20 mouse cellular contexts compared by ENCODE assay signal in the genomic region with DNA sequence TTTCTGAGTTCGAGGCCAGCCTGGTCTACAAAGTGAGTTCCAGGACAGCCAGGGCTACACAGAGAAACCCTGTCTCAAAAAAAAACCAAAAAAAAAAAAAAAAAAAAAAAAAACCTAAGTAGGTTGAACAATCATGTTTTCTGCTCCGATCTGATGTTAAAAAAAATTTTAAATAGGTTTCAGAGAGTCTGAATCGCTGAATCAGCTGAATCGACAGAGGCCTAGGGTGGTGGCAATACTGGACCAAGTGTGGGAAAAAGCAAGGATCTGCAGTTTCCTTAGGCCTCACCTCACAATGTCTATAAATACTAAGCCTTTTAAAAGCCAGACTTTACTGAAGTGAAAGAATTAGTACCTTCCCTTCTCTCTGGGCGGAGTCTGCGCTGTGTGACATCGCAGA. TPM values are rescaled to one million over a fixed set of nuclear protein-coding genes. Genes with fewer than 3 reads are reported as not detected.
A peak's percentile ranks its signal among the peaks of the same experiment; 100 is the strongest.
DNase-seq lines count a peak whose midpoint lies in the region; ATAC-seq and TF ChIP-seq lines count a peak whose summit lies in the region.
"Had no signal": no experiment of that assay in that cellular context is flagged by ENCODE, and none has a peak within 500 bp of the region (broad histone marks: within the 10 kb centered on the region; RNA-seq: fewer than 3 reads in every experiment).

No protein-coding gene starts in this region.

- no peak overlapping the region for H3K27ac ChIP-seq in hindbrain, postnatal 0 days
- no peak overlapping the region for H3K27ac ChIP-seq in hindbrain, embryonic 10.5 days
- H3K27ac ChIP-seq in midbrain, postnatal 0 days (ENCODE audit: low read depth, low read length) = no peak overlapping the region
- H3K27ac ChIP-seq in midbrain, embryonic 13.5 days = no peak overlapping the region
- no peak overlapping the region for H3K27ac ChIP-seq in limb, embryonic 13.5 days
- H3K27ac ChIP-seq: embryonic facial prominence, embryonic 15.5 days; forebrain, embryonic 12.5 days; heart, adult 2 months; neural tube, embryonic 12.5 days had no signal

- H3K4me3 ChIP-seq in hindbrain, postnatal 0 days (ENCODE audit: low read length) = no peak overlapping the region
- no peak overlapping the region for H3K4me3 ChIP-seq in hindbrain, embryonic 10.5 days
- peak overlapping the region; percentile 92; the same call in 1 of the 2 replicates for H3K4me3 ChIP-seq in midbrain, postnatal 0 days (ENCODE audit: low read depth, low read length)
- H3K4me3 ChIP-seq in midbrain, embryonic 13.5 days (replicated peaks) = no peak overlapping the region
- peak overlapping the region; percentile 90; the same call in 1 of the 2 replicates for H3K4me3 ChIP-seq in limb, embryonic 13.5 days
- H3K4me3 ChIP-seq: forebrain, embryonic 12.5 days; heart, adult 2 months; neural tube, embryonic 12.5 days had no signal

- intact Hi-C loops in heart, postnatal 14 days (cut with DNase I) = no loop called here

- no peaks in the 10 kb centered on the region for H3K36me3 ChIP-seq in hindbrain, postnatal 0 days (ENCODE audit: insufficient read depth, low read length)
- peaks cover 3% of the 10 kb centered on the region; the same call in 1 of the 2 replicates for H3K36me3 ChIP-seq in hindbrain, embryonic 10.5 days
- H3K36me3 ChIP-seq in midbrain, postnatal 0 days (ENCODE audit: insufficient read depth, low read length) = no peaks in the 10 kb centered on the region
- H3K36me3 ChIP-seq in midbrain, embryonic 13.5 days = no peaks in the 10 kb centered on the region
- no peaks in the 10 kb centered on the region for H3K36me3 ChIP-seq in limb, embryonic 13.5 days
- H3K36me3 ChIP-seq: embryonic facial prominence, embryonic 15.5 days; forebrain, embryonic 12.5 days; neural tube, embryonic 12.5 days had no signal

- 97% methylated on average over 6 of the region's 7 CpGs for WGBS in hindbrain, postnatal 0 days
- 98% methylated on average over 7 of the region's 7 CpGs for WGBS in hindbrain, embryonic 10.5 days
- 95% methylated on average over 6 of the region's 7 CpGs for WGBS in midbrain, postnatal 0 days
- 97% methylated on average over 7 of the region's 7 CpGs for WGBS in midbrain, embryonic 13.5 days
- WGBS in limb, embryonic 13.5 days = 90% methylated on average over 7 of the region's 7 CpGs

- peaks cover 5% of the 10 kb centered on the region for H3K4me1 ChIP-seq in hindbrain, postnatal 0 days (ENCODE audit: insufficient read depth, low read length)
- peaks cover 30% of the 10 kb centered on the region for H3K4me1 ChIP-seq in hindbrain, embryonic 10.5 days (replicated peaks)
- peaks cover 3% of the 10 kb centered on the region; the same call in 1 of the 2 replicates for H3K4me1 ChIP-seq in midbrain, postnatal 0 days (ENCODE audit: insufficient read depth, low read length)
- H3K4me1 ChIP-seq in midbrain, embryonic 13.5 days (replicated peaks) = peaks cover 21% of the 10 kb centered on the region
- H3K4me1 ChIP-seq in limb, embryonic 13.5 days = peaks cover 19% of the 10 kb centered on the region

- ATAC-seq in hindbrain, postnatal 0 days = no peak
- no peak for ATAC-seq in midbrain, postnatal 0 days (ENCODE audit: low FRiP score)
- no peak for ATAC-seq in midbrain, embryonic 13.5 days
- ATAC-seq in limb, embryonic 13.5 days (ENCODE audit: low FRiP score, low read depth) = no peak

- no peak for TF ChIP-seq CTCF in hindbrain, postnatal 0 days (IDR thresholded peaks at IDR 0.05; ENCODE audit: low read depth)
- no peak for TF ChIP-seq CTCF in midbrain, postnatal 0 days (IDR thresholded peaks at IDR 0.05)

- H3K9ac ChIP-seq in hindbrain, postnatal 0 days (replicated peaks; ENCODE audit: low read length) = no peak overlapping the region
- H3K9ac ChIP-seq in midbrain, postnatal 0 days (replicated peaks; ENCODE audit: low read length, poor library complexity, severe bottlenecking) = no peak overlapping the region
- no peak overlapping the region for H3K9ac ChIP-seq in midbrain, embryonic 13.5 days (replicated peaks)
- no peak overlapping the region for H3K9ac ChIP-seq in limb, embryonic 13.5 days
- H3K9ac ChIP-seq: embryonic facial prominence, embryonic 15.5 days; forebrain, embryonic 12.5 days; neural tube, embryonic 12.5 days had no signal

- no peak for DNase-seq in hindbrain, postnatal 0 days (ENCODE audit: low spot score)
- DNase-seq in hindbrain, embryonic 10.5 days (ENCODE audit: low spot score) = no peak
- no peak for DNase-seq in midbrain, postnatal 0 days (ENCODE audit: low spot score)
- no peak for DNase-seq in heart, postnatal 14 days
- DNase-seq in right cerebral cortex, postnatal 14 days = no peak
- DNase-seq: adrenal gland, postnatal 36 days; B cell, adult 2 months; cerebellum, adult 2 months; gastrocnemius, postnatal 10 days; heart, adult 2 months; kidney, adult 18-20 months; kidney, postnatal 36 days; layer of hippocampus, adult 9-11 months; right cerebral cortex, postnatal 25 days; thymus, postnatal 4 days had no signal

- no peaks in the 10 kb centered on the region for H3K9me3 ChIP-seq in hindbrain, postnatal 0 days (ENCODE audit: low read length)
- 0 out of 2 replicates have a peak, but pooled peaks cover 4% of the 10 kb centered on the region for H3K9me3 ChIP-seq in hindbrain, embryonic 10.5 days
- H3K9me3 ChIP-seq in midbrain, postnatal 0 days (ENCODE audit: low read length) = no peaks in the 10 kb centered on the region
- peaks cover 3% of the 10 kb centered on the region; the same call in 1 of the 2 replicates for H3K9me3 ChIP-seq in midbrain, embryonic 13.5 days
- peaks cover 5% of the 10 kb centered on the region; the same call in 1 of the 2 replicates for H3K9me3 ChIP-seq in limb, embryonic 13.5 days
- H3K9me3 ChIP-seq: embryonic facial prominence, embryonic 15.5 days; neural tube, embryonic 12.5 days had no signal

- no peaks in the 10 kb centered on the region for H3K27me3 ChIP-seq in hindbrain, postnatal 0 days (ENCODE audit: insufficient read depth, low read length)
- H3K27me3 ChIP-seq in hindbrain, embryonic 10.5 days (ENCODE audit: insufficient read depth, poor library complexity, severe bottlenecking) = no peaks in the 10 kb centered on the region
- H3K27me3 ChIP-seq in midbrain, postnatal 0 days (ENCODE audit: insufficient read depth, low read length) = no peaks in the 10 kb centered on the region
- H3K27me3 ChIP-seq in midbrain, embryonic 13.5 days = no peaks in the 10 kb centered on the region
- H3K27me3 ChIP-seq in limb, embryonic 13.5 days = no peaks in the 10 kb centered on the region
- H3K27me3 ChIP-seq: embryonic facial prominence, embryonic 15.5 days; forebrain, embryonic 12.5 days; neural tube, embryonic 12.5 days had no signal

- H3K4me2 ChIP-seq in hindbrain, postnatal 0 days (ENCODE audit: low read depth, low read length) = peak overlapping the region; percentile 76; the same call in 1 of the 2 replicates
- no peak overlapping the region for H3K4me2 ChIP-seq in midbrain, postnatal 0 days (ENCODE audit: low read depth, low read length, poor library complexity, severe bottlenecking)
- no peak overlapping the region for H3K4me2 ChIP-seq in midbrain, embryonic 13.5 days (replicated peaks)
- peak overlapping the region; percentile 93 for H3K4me2 ChIP-seq in limb, embryonic 13.5 days (replicated peaks)
- H3K4me2 ChIP-seq: forebrain, embryonic 12.5 days; neural tube, embryonic 12.5 days had no signal

RNA-seq across cellular contexts. Expression of a gene that starts 2.5 kb away (rescaled TPM):
- total RNA-seq in hindbrain, postnatal 0 days (2014; rRNA removed) = 38.4 and 40.5 TPM in 2 replicates
- 2.7 and 2.9 TPM in 2 replicates for polyA plus RNA-seq in hindbrain, postnatal 0 days (2015; fragmentation: Nextera tagmentation; extraction: Ambion mirVana)
- 1.9 TPM in 2 replicates for polyA plus RNA-seq in hindbrain, embryonic 10.5 days (2016; fragmentation: Nextera tagmentation; extraction: Ambion mirVana)
- total RNA-seq in midbrain, postnatal 0 days (2014; rRNA removed) = 38.7 and 39.8 TPM in 2 replicates
- 2.5 and 2.7 TPM in 2 replicates for polyA plus RNA-seq in midbrain, postnatal 0 days (2015; fragmentation: Nextera tagmentation; extraction: Ambion mirVana)
- polyA plus RNA-seq in midbrain, embryonic 13.5 days (2015; fragmentation: Nextera tagmentation; extraction: Ambion mirVana) = 1.8 TPM in 2 replicates
- polyA plus RNA-seq in limb, embryonic 13.5 days (2015; fragmentation: Nextera tagmentation; extraction: Ambion mirVana) = 2.8 and 3.0 TPM in 2 replicates
- 10 to 100 TPM; 12.1 to 13.6 TPM for total RNA-seq in heart, postnatal 14 days (2021)

RNA-seq across cellular contexts. Expression of a gene that starts 49.7 kb away (rescaled TPM):
- total RNA-seq in hindbrain, postnatal 0 days (2014; rRNA removed) = 59.0 and 59.1 TPM in 2 replicates
- polyA plus RNA-seq in hindbrain, postnatal 0 days (2015; fragmentation: Nextera tagmentation; extraction: Ambion mirVana) = 71.1 and 73.9 TPM in 2 replicates
- 80.8 and 81.0 TPM in 2 replicates for polyA plus RNA-seq in hindbrain, embryonic 10.5 days (2016; fragmentation: Nextera tagmentation; extraction: Ambion mirVana)
- total RNA-seq in midbrain, postnatal 0 days (2014; rRNA removed) = 80.5 and 106 TPM in 2 replicates
- 66.5 and 73.4 TPM in 2 replicates for polyA plus RNA-seq in midbrain, postnatal 0 days (2015; fragmentation: Nextera tagmentation; extraction: Ambion mirVana)
- polyA plus RNA-seq in midbrain, embryonic 13.5 days (2015; fragmentation: Nextera tagmentation; extraction: Ambion mirVana) = 120 and 124 TPM in 2 replicates
- polyA plus RNA-seq in limb, embryonic 13.5 days (2015; fragmentation: Nextera tagmentation; extraction: Ambion mirVana) = 64.7 and 65.5 TPM in 2 replicates
- total RNA-seq in heart, postnatal 14 days (2021) = 100 to 1,000 TPM; 101 to 110 TPM

RNA-seq across cellular contexts. Expression of a gene that starts 53.9 kb away (rescaled TPM):
- total RNA-seq in hindbrain, postnatal 0 days (2014; rRNA removed) = 23.1 and 27.2 TPM in 2 replicates
- 41.9 and 42.6 TPM in 2 replicates for polyA plus RNA-seq in hindbrain, postnatal 0 days (2015; fragmentation: Nextera tagmentation; extraction: Ambion mirVana)
- 76.5 and 83.1 TPM in 2 replicates for polyA plus RNA-seq in hindbrain, embryonic 10.5 days (2016; fragmentation: Nextera tagmentation; extraction: Ambion mirVana)
- total RNA-seq in midbrain, postnatal 0 days (2014; rRNA removed) = 20.0 and 26.0 TPM in 2 replicates
- polyA plus RNA-seq in midbrain, postnatal 0 days (2015; fragmentation: Nextera tagmentation; extraction: Ambion mirVana) = 32.1 and 33.2 TPM in 2 replicates
- 31.4 and 34.9 TPM in 2 replicates for polyA plus RNA-seq in midbrain, embryonic 13.5 days (2015; fragmentation: Nextera tagmentation; extraction: Ambion mirVana)
- polyA plus RNA-seq in limb, embryonic 13.5 days (2015; fragmentation: Nextera tagmentation; extraction: Ambion mirVana) = 158 and 159 TPM in 2 replicates
- 10 to 100 TPM; 31.4 to 31.5 TPM for total RNA-seq in heart, postnatal 14 days (2021)

Comparison
In these comparisons a context has a peak if more than half of its experiments do, and no peak if none do; other contexts are left out.
1. H3K4me3 ChIP-seq: peak in midbrain, postnatal 0 days (single experiment) and limb, embryonic 13.5 days (single experiment); none in hindbrain, postnatal 0 days (single experiment), hindbrain, embryonic 10.5 days (single experiment) and midbrain, embryonic 13.5 days (single experiment).
2. H3K4me2 ChIP-seq: peak in hindbrain, postnatal 0 days (single experiment) and limb, embryonic 13.5 days (single experiment); none in midbrain, postnatal 0 days (single experiment) and midbrain, embryonic 13.5 days (single experiment).